Mouse (Mus musculus): ENCODE measurements around the gene Fam189a1. TPM values are rescaled to one million over a fixed set of nuclear protein-coding genes. Genes with fewer than 3 reads are reported as not detected.

Gene Fam189a1
- total and polyA plus RNA-seq, 3 experiments: not detected

DNA sequence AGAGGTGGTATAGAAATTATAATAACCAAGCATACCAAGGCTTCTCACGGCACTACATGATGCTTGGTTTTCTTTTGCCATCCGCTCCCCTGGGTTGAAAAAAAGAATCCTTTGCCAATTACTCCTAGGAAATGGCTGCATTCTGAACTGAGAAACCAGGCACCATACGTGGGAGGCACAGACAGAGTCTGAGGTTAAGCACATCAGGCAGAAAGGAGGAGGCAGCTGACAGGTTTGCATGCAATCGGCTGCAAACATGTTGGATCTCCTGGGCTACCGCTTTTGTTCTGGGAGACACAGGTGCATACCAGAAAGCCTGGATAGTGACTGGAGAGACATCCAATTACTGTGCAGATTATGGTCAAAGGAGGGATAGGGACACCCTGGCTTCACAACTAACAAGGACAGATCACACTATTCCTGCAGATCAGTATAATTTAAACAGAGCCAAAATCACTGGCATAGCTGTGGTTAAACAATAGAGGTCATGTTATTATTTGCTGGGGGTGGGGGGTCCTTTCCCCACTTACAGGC lies 308.9 kb downstream of the Fam189a1 start:
- no peaks in the 10 kb centered on the region for H3K4me1 ChIP-seq (ENCODE audit: control insufficient read depth in 1 of 2, insufficient read depth in 2 of 2, low read length in 2 of 2)
- no peak for DNase-seq (ENCODE audit: low read depth, low spot score)
- TF ChIP-seq ZC3H11A (IDR thresholded peaks at IDR 0.05; ENCODE audit: low read depth, low read length): no peak
- TF ChIP-seq KAT2A (conservative IDR thresholded peaks at IDR 0.05; ENCODE audit: low read depth, low read length): no peak
- TF ChIP-seq ZKSCAN1 (IDR thresholded peaks at IDR 0.05; ENCODE audit: low read depth, low read length): no peak
- TF ChIP-seq CHD2 (IDR thresholded peaks at IDR 0.05; ENCODE audit: low read length): no peak
- no peak for TF ChIP-seq NRF1 (IDR thresholded peaks at IDR 0.05; ENCODE audit: insufficient read depth, low read depth, low read length, poor library complexity, severe bottlenecking)
- no peak for TF ChIP-seq CHD1 (IDR thresholded peaks at IDR 0.05; ENCODE audit: low read depth, low read length)
- no peak for TF ChIP-seq MEF2A (IDR thresholded peaks at IDR 0.05; ENCODE audit: extremely low read depth, insufficient replicate concordance, low read depth, low read length, poor library complexity, severe bottlenecking)
- TF ChIP-seq MYC (IDR thresholded peaks at IDR 0.05; ENCODE audit: low read depth, low read length): no peak
- no peak for TF ChIP-seq MAZ (IDR thresholded peaks at IDR 0.05; ENCODE audit: low read depth, low read length)
- TF ChIP-seq ZNF384 (IDR thresholded peaks at IDR 0.05; ENCODE audit: low read depth, low read length): no peak
- TF ChIP-seq CTCF (IDR thresholded peaks at IDR 0.05 in 2 of 3, conservative IDR thresholded peaks at IDR 0.05 in 1 of 3; ENCODE audit: control insufficient read depth in 1 of 3, insufficient read depth in 1 of 3, low read depth in 2 of 3, low read length in 3 of 3, poor library complexity in 1 of 3, severe bottlenecking in 1 of 3): no peak
- TF ChIP-seq USF1 (IDR thresholded peaks at IDR 0.05; ENCODE audit: low read depth, low read length): no peak
- TF ChIP-seq GATA1 (IDR thresholded peaks at IDR 0.05; ENCODE audit: low read depth, low read length): no peak
- TF ChIP-seq USF2 (IDR thresholded peaks at IDR 0.05; ENCODE audit: borderline replicate concordance in 1 of 2, insufficient read depth in 1 of 2, low read depth in 1 of 2, low read length in 2 of 2): no peak
- TF ChIP-seq RCOR1 (IDR thresholded peaks at IDR 0.05; ENCODE audit: low read depth, low read length): no peak
- H3K9ac ChIP-seq (ENCODE audit: control insufficient read depth, low read depth, low read length, poor library complexity, severe bottlenecking): no peak overlapping the region
- no peak overlapping the region for H3K27ac ChIP-seq (ENCODE audit: control insufficient read depth, low read depth, low read length)
- H3K27me3 ChIP-seq (ENCODE audit: control insufficient read depth in 1 of 2, insufficient read depth in 2 of 2, low read length in 2 of 2): no peaks in the 10 kb centered on the region
- no peaks in the 10 kb centered on the region for H3K79me2 ChIP-seq (ENCODE audit: control insufficient read depth, insufficient read depth, low read length, poor library complexity)
- H3K9me3 ChIP-seq (replicated peaks; ENCODE audit: insufficient read depth, low read length): no peaks in the 10 kb centered on the region
- H3K4me3 ChIP-seq (ENCODE audit: control insufficient read depth in 1 of 2, insufficient read depth in 1 of 2, low read depth in 2 of 2, low read length in 2 of 2): no peak overlapping the region
- no peaks in the 10 kb centered on the region for H3K36me3 ChIP-seq (ENCODE audit: control insufficient read depth in 1 of 2, insufficient read depth in 2 of 2, low read length in 2 of 2)

- no peak overlapping the region for H3K9ac ChIP-seq (ENCODE audit: control insufficient read depth, low read depth, low read length, poor library complexity, severe bottlenecking)
- no peaks in the 10 kb centered on the region for H3K27me3 ChIP-seq (ENCODE audit: control insufficient read depth in 1 of 2, insufficient read depth in 2 of 2, low read length in 2 of 2)
- DNase-seq (ENCODE audit: low read depth, low spot score): no peak
- no peak overlapping the region for H3K27ac ChIP-seq (ENCODE audit: control insufficient read depth, low read depth, low read length)
- H3K4me1 ChIP-seq (ENCODE audit: control insufficient read depth in 1 of 2, insufficient read depth in 2 of 2, low read length in 2 of 2): no peaks in the 10 kb centered on the region
- no peaks in the 10 kb centered on the region for H3K79me2 ChIP-seq (ENCODE audit: control insufficient read depth, insufficient read depth, low read length, poor library complexity)
- H3K4me3 ChIP-seq (ENCODE audit: control insufficient read depth in 1 of 2, insufficient read depth in 1 of 2, low read depth in 2 of 2, low read length in 2 of 2): no peak overlapping the region
- H3K9me3 ChIP-seq (replicated peaks; ENCODE audit: insufficient read depth, low read length): no peaks in the 10 kb centered on the region
- no peaks in the 10 kb centered on the region for H3K36me3 ChIP-seq (ENCODE audit: control insufficient read depth in 1 of 2, insufficient read depth in 2 of 2, low read length in 2 of 2)
- no peak for TF ChIP-seq MYC (IDR thresholded peaks at IDR 0.05; ENCODE audit: low read depth, low read length)
- no peak for TF ChIP-seq POLR2AphosphoS5 (IDR thresholded peaks at IDR 0.05; ENCODE audit: borderline replicate concordance, low read depth, low read length)
- no peak for TF ChIP-seq MAX (IDR thresholded peaks at IDR 0.05; ENCODE audit: low read length)
- TF ChIP-seq ETS1 (IDR thresholded peaks at IDR 0.05; ENCODE audit: low read depth, low read length): no peak
- no peak for TF ChIP-seq ZC3H11A (IDR thresholded peaks at IDR 0.05; ENCODE audit: low read depth, low read length)
- TF ChIP-seq BHLHE40 (IDR thresholded peaks at IDR 0.05; ENCODE audit: borderline replicate concordance, low read depth, low read length): no peak
- TF ChIP-seq ZMIZ1 (IDR thresholded peaks at IDR 0.05; ENCODE audit: low read depth, low read length): no peak
These were observed 310.3 kb downstream of the Fam189a1 start for GRCm38 (mm10) chr7:64846061-64846460.
